Mouse (Mus musculus) liver, embryonic 14.5 days (tissue): ENCODE measurements around the gene Nrxn2. TPM values are rescaled to one million over a fixed set of nuclear protein-coding genes. Genes with fewer than 3 reads are reported as not detected.
A peak's percentile ranks its signal among the peaks of the same experiment; 100 is the strongest.

Experiments used
- ATAC-seq: fragments of 200-750 bp; cut with Nextera tagmentation; 2 replicates; pipeline ENCODE4 v1.8.0; 2017; ENCODE audit warnings: moderate number of reproducible peaks, mild to moderate bottlenecking, moderate library complexity; ENCODE audit not compliant: insufficient read depth
- DNase-seq, 3 experiments: peaks; one replicate each; pipeline ENCODE4 v3.0.0-alpha.2; 2012 to 2013; ENCODE audit warnings: low read depth in 3 of 3, low spot score in 3 of 3
- H3K27ac ChIP-seq: fragments of 300-500 bp; sonication (generic); 2 replicates; pipeline ENCODE4 v1.5.1; 2014; ENCODE audit warnings: moderate library complexity, mild to moderate bottlenecking, control low read depth, inconsistent platforms
- H3K27me3 ChIP-seq: fragments of 300-500 bp; sonication (generic); 2 replicates; pipeline ENCODE4 v1.6.1; 2014; ENCODE audit warnings: mild to moderate bottlenecking, low read length, moderate library complexity; ENCODE audit not compliant: control insufficient read depth, insufficient read depth
- H3K36me3 ChIP-seq: fragments of 300-500 bp; sonication (generic); replicated peaks from 2 replicates; pipeline ENCODE4 v1.6.1; 2014; ENCODE audit warnings: low read depth; ENCODE audit not compliant: control insufficient read depth, insufficient read depth
- H3K4me1 ChIP-seq, 2 experiments: fragments of 200-500 bp in 1 of 2; fragments of 300-500 bp in 1 of 2; sonication (generic) in 1 of 2; replicated peaks; 2 replicates each; pipeline ENCODE4 v1.6.1; 2012 to 2014; ENCODE audit warnings: antibody characterized with exemption in 1 of 2, inconsistent platforms in 1 of 2, low read length in 1 of 2; ENCODE audit not compliant: control insufficient read depth in 2 of 2, insufficient read depth in 2 of 2
- H3K4me2 ChIP-seq: fragments of 300-500 bp; sonication (generic); 2 replicates; pipeline ENCODE4 v1.6.1; 2014; ENCODE audit warnings: low read depth, mild to moderate bottlenecking, control low read depth, moderate library complexity
- H3K4me3 ChIP-seq, 2 experiments: fragments of 200-500 bp in 1 of 2; fragments of 300-500 bp in 1 of 2; sonication (generic) in 1 of 2; 2 replicates each; pipeline ENCODE4 v1.5.1; 2012 to 2014; ENCODE audit warnings: low read depth in 2 of 2, low read length in 2 of 2, mild to moderate bottlenecking in 2 of 2, control low read depth in 1 of 2, inconsistent platforms in 1 of 2, moderate library complexity in 1 of 2; ENCODE audit not compliant: insufficient read depth in 1 of 2
- H3K9ac ChIP-seq: fragments of 300-500 bp; sonication (generic); replicated peaks from 2 replicates; pipeline ENCODE4 v1.6.1; 2014; ENCODE audit warnings: mild to moderate bottlenecking, control low read depth, moderate library complexity
- H3K9me3 ChIP-seq: fragments of 300-500 bp; sonication (generic); 2 replicates; pipeline ENCODE4 v1.6.1; 2016; ENCODE audit warnings: low read length, mixed read lengths; ENCODE audit not compliant: control insufficient read depth
- CTCF ChIP-seq: IDR thresholded peaks from 2 replicates; pipeline ENCODE4 v1.5.1; 2016; ENCODE audit warnings: antibody characterized with exemption, low read depth, control low read depth
- EP300 ChIP-seq: IDR thresholded peaks from 2 replicates; pipeline ENCODE4 v1.6.1; 2016; ENCODE audit warnings: antibody characterized with exemption, low read depth
- WGBS: fragments of 180-500 bp; shearing (Covaris S2); extraction: QIAGEN DNeasy Blood & Tissue Kit; methylation state at CpG from one replicate; pipeline ENCODE4 v1.1.7; 2014; ENCODE audit not compliant: insufficient replicate concordance; 5-methylcytosine and 5-hydroxymethylcytosine counted together
- polyA plus RNA-seq, 2 experiments: library from polyadenylated mRNA; depleted of rRNA in 1 of 2; stranded (reverse) in 1 of 2; unstranded in 1 of 2; fragments of >200 nt; fragmentation: Nextera tagmentation in 1 of 2; extraction: Ambion mirVana in 1 of 2; gene quantifications; 2 replicates each; pipeline versions ENCODE4 v1.2.1 to v1.2.3; 2012 to 2014

The Nrxn2 gene
- polyA plus RNA-seq, 2 experiments = 0.27 to 0.46 TPM

GRCm38 (mm10) chr19:6462841-6463240 lies 44.3 kb downstream of the Nrxn2 start:
- H3K27ac ChIP-seq = no peak overlapping the region
- no peaks in the 10 kb centered on the region for H3K9me3 ChIP-seq
- no peaks in the 10 kb centered on the region for H3K27me3 ChIP-seq
- no peak overlapping the region for H3K4me3 ChIP-seq
- no peak overlapping the region for H3K9ac ChIP-seq
- no peak for DNase-seq
- H3K4me2 ChIP-seq = no peak overlapping the region
- TF ChIP-seq CTCF (no peak), EP300 (no peak)
- no peaks in the 10 kb centered on the region for H3K4me1 ChIP-seq
- no peak for ATAC-seq
- 35% methylated on average over 6 of the region's 6 CpGs for WGBS
- no peaks in the 10 kb centered on the region for H3K36me3 ChIP-seq

DNA sequence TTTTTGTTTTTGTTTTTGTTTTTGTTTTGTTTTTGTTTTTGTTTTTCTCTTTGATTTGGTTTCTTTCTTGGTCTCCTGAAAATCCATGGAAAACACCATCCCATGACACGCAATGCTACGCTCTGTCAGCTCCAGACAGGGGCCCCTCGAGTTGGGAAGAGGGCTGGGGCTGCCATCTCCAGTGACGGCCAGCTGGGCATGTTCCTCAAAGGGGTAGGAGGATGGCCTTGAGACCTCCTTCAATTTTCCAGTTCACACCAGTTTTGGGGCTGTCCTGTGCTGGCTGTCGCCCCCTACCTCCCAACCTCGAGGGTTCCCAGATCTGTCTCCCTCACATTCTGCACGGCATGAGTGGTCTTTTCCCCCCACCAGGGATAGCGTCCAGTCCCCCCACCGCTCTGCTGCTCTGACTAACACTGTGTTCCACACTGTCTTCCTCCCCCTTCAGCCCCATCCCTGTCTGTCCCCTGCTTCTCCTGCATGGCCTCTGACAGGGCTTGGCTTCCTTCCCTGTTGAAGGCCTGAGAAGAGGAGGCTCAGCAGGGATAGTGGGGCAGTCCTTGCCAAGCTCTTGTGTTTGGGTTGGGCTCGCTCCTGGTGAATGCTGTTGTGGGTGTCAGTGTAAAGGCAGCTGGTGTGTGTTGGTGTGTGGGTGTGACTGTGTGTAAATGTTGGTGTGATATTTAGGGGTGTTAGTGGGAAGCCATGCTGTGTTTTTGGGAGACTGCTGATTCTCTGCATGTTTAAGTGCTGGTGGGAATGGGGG lies 46.0 kb downstream of the Nrxn2 start:
- no peaks in the 10 kb centered on the region for H3K27me3 ChIP-seq
- no peak overlapping the region for H3K9ac ChIP-seq
- no peak overlapping the region for H3K27ac ChIP-seq
- no peaks in the 10 kb centered on the region for H3K4me1 ChIP-seq
- TF ChIP-seq EP300 (no peak), CTCF (no peak)
- no peak overlapping the region for H3K4me3 ChIP-seq
- ATAC-seq (no peak), DNase-seq (no peak)
- H3K4me2 ChIP-seq = no peak overlapping the region
- 48% methylated on average over 10 of the region's 10 CpGs for WGBS
- H3K9me3 ChIP-seq = no peaks in the 10 kb centered on the region
- H3K36me3 ChIP-seq = no peaks in the 10 kb centered on the region

GRCm38 (mm10) chr19:6465090-6465489 lies 46.6 kb downstream of the Nrxn2 start:
- Histone ChIP-seq H3K27me3 (no peaks in the 10 kb centered on the region), H3K4me2 (no peak overlapping the region), H3K9me3 (no peaks in the 10 kb centered on the region), H3K4me1 (no peaks in the 10 kb centered on the region), H3K27ac (no peak overlapping the region), H3K36me3 (no peaks in the 10 kb centered on the region), H3K4me3 (no peak overlapping the region), H3K9ac (no peak overlapping the region)
- DNase-seq = no peak
- WGBS = 56% methylated on average over 5 of the region's 5 CpGs
- TF ChIP-seq EP300 (no peak), CTCF (no peak)
- no peak for ATAC-seq

DNA sequence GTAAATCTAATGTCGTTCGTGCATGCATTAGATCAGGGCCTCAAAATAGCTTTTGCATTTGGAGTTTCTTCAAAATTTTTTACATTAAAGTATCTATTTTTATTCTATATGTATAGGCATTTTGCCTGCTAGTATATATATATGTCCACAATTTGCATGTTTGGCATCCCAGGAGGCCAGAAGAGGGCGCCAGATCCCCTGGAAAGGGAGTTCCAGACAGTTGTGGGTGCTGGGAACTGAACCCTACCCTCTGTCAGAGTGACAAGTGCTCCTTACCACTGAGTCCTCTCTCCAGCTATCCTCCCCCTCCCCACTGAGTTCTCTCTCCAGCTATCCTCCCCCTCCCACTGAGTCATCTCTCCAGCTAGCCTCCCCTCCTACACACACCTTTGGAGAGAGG lies 48.4 kb downstream of the Nrxn2 start:
- no peak overlapping the region for H3K4me3 ChIP-seq
- H3K4me2 ChIP-seq = no peak overlapping the region
- H3K36me3 ChIP-seq = no peaks in the 10 kb centered on the region
- DNase-seq (no peak), ATAC-seq (no peak)
- TF ChIP-seq EP300 (no peak), CTCF (peak; percentile 36)
- no peak overlapping the region for H3K27ac ChIP-seq
- H3K4me1 ChIP-seq = no peaks in the 10 kb centered on the region
- H3K9ac ChIP-seq = no peak overlapping the region
- no peaks in the 10 kb centered on the region for H3K27me3 ChIP-seq
- WGBS = 71% methylated on average over 3 of the region's 3 CpGs
- no peaks in the 10 kb centered on the region for H3K9me3 ChIP-seq

- Histone ChIP-seq H3K9me3 (no peaks in the 10 kb centered on the region), H3K4me3 (no peak overlapping the region), H3K27ac (no peak overlapping the region), H3K9ac (no peak overlapping the region), H3K4me1 (no peaks in the 10 kb centered on the region), H3K4me2 (no peak overlapping the region), H3K27me3 (no peaks in the 10 kb centered on the region), H3K36me3 (no peaks in the 10 kb centered on the region)
- 68% methylated on average over 15 of the region's 15 CpGs for WGBS
- ATAC-seq (no peak), DNase-seq (no peak)
- TF ChIP-seq CTCF (no peak), EP300 (no peak)
Observed at GRCm38 (mm10) chr19:6467374-6467979, 48.9 kb downstream of the Nrxn2 start.
